Mouse (Mus musculus) embryonic facial prominence, embryonic 10.5 days (tissue): ENCODE results near the gene Catsperd. TPM values are rescaled to one million over a fixed set of nuclear protein-coding genes. Genes with fewer than 3 reads are reported as not detected.

Experiments
- DNase-seq: peaks from one replicate; pipeline ENCODE4 v3.0.0-alpha.2; 2017; ENCODE audit warnings: low spot score
- H3K27ac ChIP-seq: fragments of 300-500 bp; sonication (generic); replicated peaks from 2 replicates; pipeline ENCODE4 v1.5.1; 2016; ENCODE audit warnings: mild to moderate bottlenecking
- H3K27me3 ChIP-seq: fragments of 300-500 bp; sonication (generic); replicated peaks from 2 replicates; pipeline ENCODE4 v1.6.1; 2016; ENCODE audit warnings: low read depth, mild to moderate bottlenecking; ENCODE audit not compliant: poor library complexity, severe bottlenecking
- H3K36me3 ChIP-seq: fragments of 300-500 bp; sonication (generic); replicated peaks from 2 replicates; pipeline ENCODE4 v1.6.1; 2016; ENCODE audit warnings: mild to moderate bottlenecking, moderate library complexity
- H3K4me1 ChIP-seq: fragments of 300-500 bp; sonication (generic); 2 replicates; pipeline ENCODE4 v1.6.1; 2016
- H3K4me3 ChIP-seq: fragments of 300-500 bp; sonication (generic); 2 replicates; pipeline ENCODE4 v1.5.1; 2016; ENCODE audit warnings: mild to moderate bottlenecking, moderate library complexity
- H3K9me3 ChIP-seq: fragments of 300-500 bp; sonication (generic); 2 replicates; pipeline ENCODE4 v1.6.1; 2016; ENCODE audit warnings: mild to moderate bottlenecking
- WGBS: fragments of 180-500 bp; shearing (Covaris S2); methylation state at CpG from one replicate; pipeline ENCODE4 v1.1.7; 2016; 5-methylcytosine and 5-hydroxymethylcytosine counted together
- polyA plus RNA-seq: library from polyadenylated mRNA; unstranded; fragments of >200 nt; fragmentation: Nextera tagmentation; extraction: Ambion mirVana; gene quantifications from 2 replicates; pipeline ENCODE4 v1.2.1, GENCODE M21; 2016

Gene Catsperd
- polyA plus RNA-seq, 1 experiment from 2014 or later = 0.77 TPM

DNA sequence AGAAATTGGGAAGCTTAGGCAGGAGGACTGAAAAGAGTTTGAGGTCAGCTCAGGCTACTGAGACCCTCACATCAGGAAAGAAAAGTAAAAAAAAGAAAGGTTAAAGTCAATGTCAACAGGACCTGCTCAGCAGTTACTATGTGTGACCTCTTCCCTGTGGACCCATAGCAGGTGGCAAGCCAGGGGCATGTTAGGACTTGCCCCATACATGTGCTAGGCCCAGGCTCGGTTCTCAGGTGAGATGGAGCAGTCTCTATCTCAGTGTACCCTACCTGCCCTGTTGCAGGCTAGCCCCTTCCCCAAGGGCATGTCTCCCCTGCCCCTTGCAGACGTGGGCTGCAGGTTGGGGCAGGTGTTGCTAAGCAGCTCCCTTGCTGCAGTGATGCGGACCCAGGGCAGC is 81.8 kb downstream of the Catsperd start:
- Histone ChIP-seq H3K36me3 (peaks cover 87% of the 10 kb centered on the region), H3K4me3 (no peak overlapping the region), H3K27ac (no peak overlapping the region), H3K4me1 (no peaks in the 10 kb centered on the region), H3K9me3 (no peaks in the 10 kb centered on the region), H3K27me3 (no peaks in the 10 kb centered on the region)
- WGBS = 87% methylated on average over 3 of the region's 3 CpGs
- no peak for DNase-seq

Other genes starting within 250 kb of the Catsperd start
- 85.0 and 86.4 TPM in 2 replicates for gene Ptprs, start 151.7 kb upstream of the Catsperd start, polyA plus RNA-seq
- gene Znrf4, start 115.7 kb upstream of the Catsperd start, polyA plus RNA-seq = not detected in 2 replicates
- 0.96 and 1.2 TPM in 2 replicates for gene Gm20219, start 73.8 kb upstream of the Catsperd start, polyA plus RNA-seq
- gene Safb2, start 43.6 kb upstream of the Catsperd start, polyA plus RNA-seq = 92.4 and 98.6 TPM in 2 replicates
- 158 and 162 TPM in 2 replicates for gene Safb, start 43.3 kb upstream of the Catsperd start, polyA plus RNA-seq
- 190 and 205 TPM in 2 replicates for gene 2410015M20Rik, start 18.4 kb upstream of the Catsperd start, polyA plus RNA-seq
- 1,580 and 1,631 TPM in 2 replicates for gene Rpl36, start 14.7 kb upstream of the Catsperd start, polyA plus RNA-seq
- gene Lonp1, start 1.3 kb upstream of the Catsperd start, polyA plus RNA-seq = 56.5 and 59.0 TPM in 2 replicates
- gene Ranbp3, start 45.2 kb downstream of the Catsperd start, polyA plus RNA-seq = 132 and 138 TPM in 2 replicates
- 388 and 402 TPM in 2 replicates for gene Ndufa11, start 89.6 kb downstream of the Catsperd start, polyA plus RNA-seq
- 14.1 and 14.5 TPM in 2 replicates for gene Vmac, start 89.9 kb downstream of the Catsperd start, polyA plus RNA-seq
- 4.5 and 4.7 TPM in 2 replicates for gene Nrtn, start 129.4 kb downstream of the Catsperd start, polyA plus RNA-seq
- gene Dus3l, start 136.6 kb downstream of the Catsperd start, polyA plus RNA-seq = 45.0 and 45.6 TPM in 2 replicates
- 1.7 and 1.8 TPM in 2 replicates for gene Prr22, start 142.1 kb downstream of the Catsperd start, polyA plus RNA-seq
- 4.0 and 5.3 TPM in 2 replicates for gene Rfx2, start 202.9 kb downstream of the Catsperd start, polyA plus RNA-seq
- gene Acsbg2, start 246.3 kb downstream of the Catsperd start, polyA plus RNA-seq = not detected in 2 replicates
- 0.44 and 0.52 TPM in 2 replicates for gene 1700061G19Rik, start 247.3 kb downstream of the Catsperd start, polyA plus RNA-seq